Mouse (Mus musculus) lung, embryonic 14.5 days (tissue): Measurements from ENCODE around the gene Gm9887. TPM values are rescaled to one million over a fixed set of nuclear protein-coding genes. Genes with fewer than 3 reads are reported as not detected.
A peak's percentile ranks its signal among the peaks of the same experiment; 100 is the strongest.

ENCODE experiments used
- ATAC-seq: fragments of 200-750 bp; cut with Nextera tagmentation; 2 replicates; pipeline ENCODE4 v1.8.0; 2017; ENCODE audit warnings: mild to moderate bottlenecking, moderate TSS enrichment, moderate library complexity; ENCODE audit not compliant: insufficient read depth
- DNase-seq: peaks from one replicate; pipeline ENCODE4 v3.0.0-alpha.2; 2015
- H3K27ac ChIP-seq: fragments of 300-500 bp; sonication (generic); 2 replicates; pipeline ENCODE4 v1.5.1; 2014; ENCODE audit warnings: low read depth, mild to moderate bottlenecking, moderate library complexity
- H3K27me3 ChIP-seq: fragments of 300-500 bp; sonication (generic); 2 replicates; pipeline ENCODE4 v1.6.1; 2014; ENCODE audit warnings: low read length, control low read depth; ENCODE audit not compliant: insufficient read depth
- H3K36me3 ChIP-seq: fragments of 300-500 bp; sonication (generic); 2 replicates; pipeline ENCODE4 v1.6.1; 2014; ENCODE audit warnings: control low read depth; ENCODE audit not compliant: insufficient read depth
- H3K4me1 ChIP-seq: fragments of 300-500 bp; sonication (generic); 2 replicates; pipeline ENCODE4 v1.6.1; 2014; ENCODE audit warnings: antibody characterized with exemption, control low read depth; ENCODE audit not compliant: insufficient read depth
- H3K4me2 ChIP-seq: fragments of 300-500 bp; sonication (generic); 2 replicates; pipeline ENCODE4 v1.6.1; 2014; ENCODE audit warnings: mild to moderate bottlenecking
- H3K4me3 ChIP-seq: fragments of 300-500 bp; sonication (generic); 2 replicates; pipeline ENCODE4 v1.5.1; 2014; ENCODE audit warnings: low read depth, low read length
- H3K9ac ChIP-seq: fragments of 300-500 bp; sonication (generic); 2 replicates; pipeline ENCODE4 v1.6.1; 2014
- H3K9me3 ChIP-seq: fragments of 300-500 bp; sonication (generic); 2 replicates; pipeline ENCODE4 v1.6.1; 2016; ENCODE audit warnings: low read depth, low read length, control low read depth
- CTCF ChIP-seq: IDR thresholded peaks from 2 replicates; pipeline ENCODE4 v1.5.1; 2016; ENCODE audit warnings: antibody characterized with exemption, low read depth
- WGBS: fragments of 180-500 bp; shearing (Covaris S2); extraction: QIAGEN DNeasy Blood & Tissue Kit; methylation state at CpG from one replicate; pipeline ENCODE4 v1.1.7; 2014; 5-methylcytosine and 5-hydroxymethylcytosine counted together
- polyA plus RNA-seq: library from polyadenylated mRNA; unstranded; fragments of >200 nt; fragmentation: Nextera tagmentation; extraction: Ambion mirVana; gene quantifications from 2 replicates; pipeline ENCODE4 v1.2.1, GENCODE M21; 2014

The Gm9887 gene
- polyA plus RNA-seq, 1 experiment from 2014 or later = 2.2 TPM

DNA sequence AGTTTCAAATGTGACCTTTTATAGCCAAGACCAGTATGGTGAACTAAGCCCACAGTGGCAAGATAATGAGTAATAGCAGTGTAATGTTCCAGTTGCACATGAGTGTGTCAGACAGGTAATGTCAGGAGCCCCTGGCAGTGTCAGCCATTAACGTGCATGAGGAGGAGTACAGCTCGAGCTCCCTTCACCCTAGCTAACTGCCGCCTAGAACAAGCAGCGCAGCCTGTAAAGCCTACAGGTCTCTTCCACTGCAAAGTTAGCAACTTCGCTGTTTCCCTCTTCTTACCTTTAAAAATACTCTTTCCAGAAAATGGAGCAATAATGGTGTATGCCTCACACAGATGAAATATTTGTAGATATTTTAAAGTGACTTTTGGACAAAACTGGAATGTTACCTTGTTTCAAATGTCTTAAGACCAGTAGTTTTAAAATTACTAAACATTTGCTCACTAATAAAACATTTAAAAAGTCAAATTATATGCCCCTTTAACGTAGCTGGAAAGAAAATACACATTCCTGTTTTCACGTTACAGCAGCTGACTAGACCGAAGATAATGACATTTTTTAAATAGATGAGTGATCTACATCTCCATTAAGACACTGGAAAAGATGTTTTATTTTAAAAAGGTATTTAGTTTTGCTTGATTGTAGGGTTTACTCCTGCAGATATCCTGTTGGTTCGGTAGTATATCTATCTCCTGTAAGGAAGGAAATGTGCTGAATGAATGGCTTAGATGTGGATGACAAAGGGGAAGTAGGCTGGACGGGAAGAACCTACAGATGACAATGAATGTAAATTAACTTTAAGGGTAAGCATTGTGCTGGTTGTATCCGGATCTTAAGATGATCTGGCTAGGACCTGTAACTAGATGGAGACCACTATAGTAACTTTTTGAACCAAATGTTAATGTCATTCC lies 1.9 kb upstream of the Gm9887 start:
- ATAC-seq = no peak
- no peak for DNase-seq
- Histone ChIP-seq H3K9me3 (no peaks in the 10 kb centered on the region), H3K36me3 (peaks cover 37% of the 10 kb centered on the region), H3K4me1 (0 out of 2 replicates have a peak, but pooled peaks cover 6% of the 10 kb centered on the region), H3K4me3 (peak overlapping the region; percentile 99), H3K9ac (peak overlapping the region; percentile 98), H3K27me3 (no peaks in the 10 kb centered on the region), H3K27ac (no peak overlapping the region), H3K4me2 (peak overlapping the region; percentile 95)
- 34% methylated on average over 11 of the region's 11 CpGs for WGBS
- no peak for TF ChIP-seq CTCF

DNA sequence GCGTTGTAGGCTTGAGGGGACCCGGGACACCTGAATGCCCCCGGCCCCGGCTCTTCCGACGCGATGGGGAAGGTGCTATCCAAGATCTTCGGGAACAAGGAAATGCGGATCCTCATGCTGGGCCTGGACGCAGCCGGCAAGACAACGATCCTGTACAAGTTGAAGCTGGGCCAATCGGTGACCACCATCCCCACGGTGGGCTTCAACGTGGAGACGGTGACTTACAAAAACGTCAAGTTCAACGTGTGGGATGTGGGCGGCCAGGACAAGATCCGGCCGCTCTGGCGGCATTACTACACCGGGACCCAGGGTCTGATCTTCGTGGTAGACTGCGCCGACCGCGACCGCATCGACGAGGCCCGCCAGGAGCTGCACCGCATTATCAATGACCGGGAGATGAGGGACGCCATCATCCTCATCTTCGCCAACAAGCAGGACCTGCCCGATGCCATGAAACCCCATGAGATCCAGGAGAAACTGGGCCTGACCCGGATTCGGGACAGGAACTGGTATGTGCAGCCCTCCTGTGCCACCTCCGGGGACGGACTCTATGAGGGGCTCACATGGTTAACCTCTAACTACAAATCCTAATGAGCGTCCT lies 573 bp upstream of the Gm9887 start:
- H3K27me3 ChIP-seq = no peaks in the 10 kb centered on the region
- ATAC-seq (no peak), DNase-seq (peak; percentile 38)
- H3K36me3 ChIP-seq = peaks cover 25% of the 10 kb centered on the region
- 0 out of 2 replicates have a peak, but pooled peaks cover 6% of the 10 kb centered on the region for H3K4me1 ChIP-seq
- no peaks in the 10 kb centered on the region for H3K9me3 ChIP-seq
- peak overlapping the region; percentile 98 for H3K9ac ChIP-seq
- H3K4me2 ChIP-seq = peak overlapping the region; percentile 95
- 1% methylated on average over 42 of the region's 42 CpGs for WGBS
- H3K4me3 ChIP-seq = peak overlapping the region; percentile 99
- H3K27ac ChIP-seq = peak overlapping the region; percentile 98
- TF ChIP-seq CTCF = no peak

DNA sequence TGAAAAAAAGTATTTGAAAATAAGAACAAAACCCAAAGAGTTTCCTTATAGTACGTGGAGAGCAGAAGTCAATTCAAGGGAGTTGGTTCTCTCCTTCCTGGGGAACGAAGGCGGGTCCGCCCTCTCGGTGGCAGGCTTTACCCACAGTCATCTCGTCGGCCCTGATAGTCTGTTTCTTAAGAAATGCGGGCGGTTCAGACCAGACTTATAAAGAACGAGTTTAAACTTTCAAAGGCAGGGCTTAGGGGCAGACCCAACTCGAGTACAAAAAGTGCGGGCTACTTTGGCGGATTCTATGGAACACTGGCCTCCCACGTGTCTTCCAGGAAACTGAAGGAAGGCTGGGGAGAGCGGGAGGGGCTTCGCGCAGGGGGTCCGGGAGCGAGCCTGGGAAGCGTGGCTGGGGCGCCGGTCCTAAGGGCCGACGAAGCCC lies 821 bp downstream of the Gm9887 start:
- no peaks in the 10 kb centered on the region for H3K9me3 ChIP-seq
- no peaks in the 10 kb centered on the region for H3K27me3 ChIP-seq
- peaks cover 21% of the 10 kb centered on the region for H3K36me3 ChIP-seq
- DNase-seq (no peak), ATAC-seq (peak; percentile 88)
- peak overlapping the region; percentile 98 for H3K9ac ChIP-seq
- peak overlapping the region; percentile 95 for H3K4me2 ChIP-seq
- peak overlapping the region; percentile 99 for H3K4me3 ChIP-seq
- H3K4me1 ChIP-seq = 0 out of 2 replicates have a peak, but pooled peaks cover 6% of the 10 kb centered on the region
- H3K27ac ChIP-seq = peak overlapping the region; percentile 98
- WGBS = under 1% methylated on average over 24 of the region's 24 CpGs
- peak; percentile 41; the same call in 1 of the 2 replicates for TF ChIP-seq CTCF

DNA sequence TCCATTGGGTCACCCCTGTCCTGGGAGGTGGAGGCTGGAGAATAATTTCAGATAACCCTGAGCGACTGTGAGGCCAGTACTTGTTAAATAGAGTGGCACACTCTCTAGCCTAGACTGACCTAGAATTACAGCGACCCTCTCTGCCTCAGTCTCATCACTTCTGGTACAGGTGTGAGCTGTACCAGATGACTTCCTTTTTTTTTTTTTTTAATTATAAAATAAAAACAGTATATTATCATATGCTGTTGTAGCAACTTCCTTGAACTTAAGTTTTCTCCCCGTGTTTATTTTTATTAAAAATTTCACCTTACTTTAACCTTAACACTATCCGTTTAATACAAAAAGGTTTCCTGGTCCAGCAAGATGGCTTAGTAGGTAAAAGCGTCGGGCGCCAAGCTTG lies 1.3 kb downstream of the Gm9887 start:
- H3K9me3 ChIP-seq = no peaks in the 10 kb centered on the region
- peak overlapping the region; percentile 95 for H3K4me2 ChIP-seq
- peak overlapping the region; percentile 98 for H3K27ac ChIP-seq
- 0 out of 2 replicates have a peak, but pooled peaks cover 6% of the 10 kb centered on the region for H3K4me1 ChIP-seq
- peak overlapping the region; percentile 98 for H3K9ac ChIP-seq
- WGBS = 7% methylated on average over 7 of the region's 7 CpGs
- peaks cover 18% of the 10 kb centered on the region for H3K36me3 ChIP-seq
- H3K27me3 ChIP-seq = no peaks in the 10 kb centered on the region
- TF ChIP-seq CTCF = no peak
- peak overlapping the region; percentile 99 for H3K4me3 ChIP-seq
- ATAC-seq (no peak), DNase-seq (no peak)

DNA sequence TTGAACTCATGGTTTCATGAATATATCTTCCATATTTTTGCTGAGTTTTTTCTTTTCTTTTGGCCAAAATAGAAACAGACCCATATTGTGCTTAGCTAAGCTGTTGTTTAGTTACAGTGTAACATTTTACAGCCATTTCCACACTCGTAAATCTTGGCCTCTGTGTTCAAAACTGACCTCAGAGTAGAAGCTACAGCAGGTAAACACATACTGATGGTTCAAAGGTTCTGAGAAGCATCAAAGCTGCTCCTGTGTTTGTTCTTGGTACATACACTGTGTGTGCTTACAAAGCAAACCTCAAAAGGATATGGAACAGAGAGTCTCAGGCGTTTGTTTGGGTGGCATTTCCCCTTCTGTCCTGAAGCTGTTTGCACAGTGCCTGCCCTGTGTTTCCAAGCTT lies 4.7 kb downstream of the Gm9887 start:
- peaks cover 3% of the 10 kb centered on the region; the same call in 1 of the 2 replicates for H3K4me1 ChIP-seq
- TF ChIP-seq CTCF = no peak
- H3K9me3 ChIP-seq = no peaks in the 10 kb centered on the region
- H3K4me3 ChIP-seq = no peak overlapping the region
- H3K27me3 ChIP-seq = no peaks in the 10 kb centered on the region
- H3K9ac ChIP-seq = no peak overlapping the region
- DNase-seq (no peak), ATAC-seq (no peak)
- 44% methylated on average over 2 of the region's 2 CpGs for WGBS
- no peak overlapping the region for H3K27ac ChIP-seq
- H3K4me2 ChIP-seq = no peak overlapping the region
- H3K36me3 ChIP-seq = no peaks in the 10 kb centered on the region

DNA sequence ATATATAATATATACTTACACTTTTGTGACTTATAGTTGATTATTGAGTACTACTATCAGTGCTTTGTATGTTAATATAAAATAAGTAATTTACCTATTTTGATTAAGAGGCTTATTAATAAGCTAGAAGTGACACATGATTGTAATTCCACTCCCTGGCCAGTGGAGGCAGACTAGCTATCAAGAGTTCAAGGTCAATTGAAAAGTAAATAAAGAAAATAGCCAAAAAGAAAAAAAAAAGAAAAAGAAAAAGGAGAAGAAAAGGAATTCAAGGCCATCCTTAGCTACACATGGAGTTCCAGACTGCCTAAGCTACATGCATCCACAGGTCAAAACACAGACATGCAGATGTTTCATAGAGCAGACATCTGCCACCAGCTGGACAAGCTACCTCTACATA lies 5.8 kb downstream of the Gm9887 start:
- Histone ChIP-seq H3K27me3 (no peaks in the 10 kb centered on the region), H3K9ac (no peak overlapping the region), H3K4me2 (no peak overlapping the region), H3K36me3 (no peaks in the 10 kb centered on the region), H3K27ac (no peak overlapping the region), H3K9me3 (no peaks in the 10 kb centered on the region), H3K4me3 (no peak overlapping the region), H3K4me1 (peaks cover 11% of the 10 kb centered on the region)
- peak; percentile 39 for TF ChIP-seq CTCF
- DNase-seq (no peak), ATAC-seq (no peak)

DNA sequence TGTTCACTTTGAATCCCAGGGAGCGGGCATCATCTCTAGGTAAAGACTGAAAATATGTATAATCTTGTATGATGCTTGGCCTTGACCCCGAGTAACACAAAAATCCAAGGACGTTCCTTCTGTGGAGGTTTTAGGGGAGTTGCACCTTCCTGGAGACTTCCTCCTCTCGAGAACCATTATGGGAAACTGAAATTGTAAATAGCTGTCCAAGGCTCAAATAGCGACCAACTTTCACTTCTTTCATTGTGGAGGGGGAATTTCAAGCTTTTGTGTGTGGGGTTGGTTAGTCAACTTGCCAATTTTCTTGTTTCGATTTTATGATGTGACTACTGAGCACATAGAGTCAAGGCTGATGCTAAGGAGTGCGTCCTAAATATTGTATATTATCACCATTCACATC lies 6.5 kb downstream of the Gm9887 start:
- no peaks in the 10 kb centered on the region for H3K36me3 ChIP-seq

More for the DNA sequence above, 6.5 kb downstream of the Gm9887 start:
- Histone ChIP-seq H3K9ac (no peak overlapping the region), H3K27ac (no peak overlapping the region), H3K27me3 (no peaks in the 10 kb centered on the region), H3K9me3 (no peaks in the 10 kb centered on the region), H3K4me1 (peaks cover 10% of the 10 kb centered on the region), H3K4me2 (no peak overlapping the region), H3K4me3 (no peak overlapping the region)
- no peak for ATAC-seq
- no peak for TF ChIP-seq CTCF
- 78% methylated on average over 7 of the region's 7 CpGs for WGBS
- no peak for DNase-seq
